25 mouse cellular contexts compared by ENCODE assay signal in the genomic region with DNA sequence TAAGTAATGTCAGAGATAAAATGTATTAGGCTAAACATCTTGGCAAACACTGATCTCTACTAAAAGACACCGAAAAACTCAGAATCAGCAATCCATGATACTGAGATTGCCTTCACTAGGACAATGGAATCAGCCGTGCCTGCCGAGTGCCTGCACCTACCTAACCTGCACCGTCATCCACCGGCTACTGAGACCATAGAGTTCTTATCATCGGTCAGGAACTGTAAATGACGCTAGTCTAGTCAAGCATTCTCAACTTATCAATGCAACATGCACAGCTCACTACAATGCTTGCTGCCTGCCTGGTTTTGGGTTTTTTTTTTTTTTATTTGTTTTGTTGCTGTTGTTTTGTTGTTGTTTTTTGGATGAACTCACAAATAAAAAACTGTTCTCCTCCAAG.
DNase-seq lines count a peak whose midpoint lies in the region; ATAC-seq and TF ChIP-seq lines count a peak whose summit lies in the region.
"Had no signal": no experiment of that assay in that cellular context is flagged by ENCODE, and none has a peak within 500 bp of the region (broad histone marks: within the 10 kb centered on the region; RNA-seq: fewer than 3 reads in every experiment).

No protein-coding gene starts in this region.

- H3K4me1 ChIP-seq in liver, embryonic 11.5 days (replicated peaks; ENCODE audit: control insufficient read depth, insufficient read depth, low read length) = peaks cover 16% of the 10 kb centered on the region
- H3K4me1 ChIP-seq in liver, postnatal 0 days (ENCODE audit: insufficient read depth) = peaks cover 8% of the 10 kb centered on the region
- peaks cover 26% of the 10 kb centered on the region for H3K4me1 ChIP-seq in liver, embryonic 13.5 days (replicated peaks)
- H3K4me1 ChIP-seq: embryonic facial prominence, embryonic 10.5 days; forebrain, embryonic 12.5 days; forebrain, embryonic 15.5 days; hindbrain, embryonic 15.5 days had no signal

- H3K27ac ChIP-seq in liver, embryonic 11.5 days (ENCODE audit: low read depth, low read length) = no peak overlapping the region
- no peak overlapping the region for H3K27ac ChIP-seq in liver, postnatal 0 days (ENCODE audit: low read depth)
- no peak overlapping the region for H3K27ac ChIP-seq in liver, embryonic 13.5 days
- H3K27ac ChIP-seq: embryonic facial prominence, embryonic 10.5 days; embryonic facial prominence, embryonic 13.5 days; forebrain, embryonic 12.5 days; forebrain, embryonic 15.5 days; heart, embryonic 15.5 days; hindbrain, embryonic 15.5 days had no signal

- 58% methylated on average over 7 of the region's 7 CpGs for WGBS in liver, embryonic 11.5 days
- WGBS in liver, postnatal 0 days (ENCODE audit: insufficient replicate concordance) = 48% methylated on average over 7 of the region's 7 CpGs
- 31% methylated on average over 7 of the region's 7 CpGs for WGBS in liver, embryonic 13.5 days (ENCODE audit: insufficient replicate concordance)

- no peak for TF ChIP-seq CTCF in liver, postnatal 0 days (IDR thresholded peaks at IDR 0.05; ENCODE audit: low read depth)

- H3K4me3 ChIP-seq in liver, embryonic 11.5 days (ENCODE audit: low read depth, low read length) = no peak overlapping the region
- no peak overlapping the region for H3K4me3 ChIP-seq in liver, postnatal 0 days (ENCODE audit: low read depth, low read length)
- no peak overlapping the region for H3K4me3 ChIP-seq in liver, embryonic 13.5 days (replicated peaks)
- H3K4me3 ChIP-seq: embryonic facial prominence, embryonic 10.5 days; embryonic facial prominence, embryonic 13.5 days; erythroblast, embryonic 14.5 days; forebrain, embryonic 12.5 days; forebrain, embryonic 15.5 days; heart, embryonic 12.5 days; heart, embryonic 15.5 days; hindbrain, embryonic 15.5 days had no signal

- no peaks in the 10 kb centered on the region for H3K27me3 ChIP-seq in liver, embryonic 11.5 days (replicated peaks; ENCODE audit: control insufficient read depth, insufficient read depth, low read length)
- no peaks in the 10 kb centered on the region for H3K27me3 ChIP-seq in liver, postnatal 0 days (ENCODE audit: insufficient read depth, low read length)
- no peaks in the 10 kb centered on the region for H3K27me3 ChIP-seq in liver, embryonic 13.5 days
- H3K27me3 ChIP-seq: CH12.LX; embryonic facial prominence, embryonic 13.5 days; forebrain, embryonic 12.5 days; forebrain, embryonic 15.5 days; heart, embryonic 12.5 days; heart, embryonic 15.5 days; hindbrain, embryonic 15.5 days had no signal

- no peak overlapping the region for H3K9ac ChIP-seq in liver, embryonic 11.5 days (ENCODE audit: low read depth, low read length)
- no peak overlapping the region for H3K9ac ChIP-seq in liver, postnatal 0 days (replicated peaks)
- H3K9ac ChIP-seq in liver, embryonic 13.5 days = no peak overlapping the region
- H3K9ac ChIP-seq: embryonic facial prominence, embryonic 13.5 days; forebrain, embryonic 12.5 days; forebrain, embryonic 15.5 days; heart, embryonic 12.5 days; heart, embryonic 15.5 days; hindbrain, embryonic 15.5 days had no signal

- DNase-seq in liver, embryonic 11.5 days (ENCODE audit: low spot score) = no peak
- no peak for DNase-seq in liver, postnatal 0 days
- no peak for DNase-seq in liver, embryonic 13.5 days
- no peak for DNase-seq in heart, adult 8-10 months (ENCODE audit: low spot score)
- no peak for DNase-seq in gastrocnemius, adult 8-10 months (ENCODE audit: low spot score in 2 of 2)
- DNase-seq: adrenal gland, adult 2 months; adrenal gland, postnatal 25 days; cerebellum, adult 11-12 months; cerebellum, adult 8-10 months; cerebellum, postnatal 10 days; cerebellum, postnatal 36 days; embryo, embryonic 11 days; gastrocnemius, postnatal 10 days; heart, postnatal 10 days; heart, postnatal 4 days had no signal

- H3K9me3 ChIP-seq in liver, embryonic 11.5 days (ENCODE audit: control insufficient read depth, low read length) = no peaks in the 10 kb centered on the region
- no peaks in the 10 kb centered on the region for H3K9me3 ChIP-seq in liver, postnatal 0 days (ENCODE audit: low read length)
- H3K9me3 ChIP-seq in liver, embryonic 13.5 days (replicated peaks) = no peaks in the 10 kb centered on the region
- H3K9me3 ChIP-seq: embryonic facial prominence, embryonic 10.5 days; embryonic facial prominence, embryonic 13.5 days; forebrain, embryonic 12.5 days; forebrain, embryonic 15.5 days; heart, embryonic 12.5 days; heart, embryonic 15.5 days; hindbrain, embryonic 15.5 days had no signal

- no peak for TF ChIP-seq EP300 in liver, postnatal 0 days (IDR thresholded peaks at IDR 0.05; ENCODE audit: low read depth)

- H3K4me2 ChIP-seq in liver, embryonic 11.5 days = no peak overlapping the region
- no peak overlapping the region for H3K4me2 ChIP-seq in liver, postnatal 0 days (ENCODE audit: low read depth, low read length)
- H3K4me2 ChIP-seq in liver, embryonic 13.5 days = no peak overlapping the region
- H3K4me2 ChIP-seq: embryonic facial prominence, embryonic 13.5 days; forebrain, embryonic 12.5 days; forebrain, embryonic 15.5 days; heart, embryonic 12.5 days; heart, embryonic 15.5 days; hindbrain, embryonic 15.5 days had no signal

- H3K36me3 ChIP-seq in liver, embryonic 11.5 days (ENCODE audit: control insufficient read depth, insufficient read depth, low read length) = peaks cover 8% of the 10 kb centered on the region
- H3K36me3 ChIP-seq in liver, postnatal 0 days (replicated peaks; ENCODE audit: insufficient read depth, low read length) = peaks cover 21% of the 10 kb centered on the region
- peaks cover 24% of the 10 kb centered on the region for H3K36me3 ChIP-seq in liver, embryonic 13.5 days
- H3K36me3 ChIP-seq: hindbrain, embryonic 15.5 days had no signal

- ATAC-seq in liver, embryonic 11.5 days (replicated peaks; ENCODE audit: low FRiP score) = peak; percentile 51; the same call in 1 of the 2 replicates
- no peak for ATAC-seq in liver, postnatal 0 days
- ATAC-seq in liver, embryonic 13.5 days (ENCODE audit: low read depth) = 0 out of 2 replicates have a peak, but pooled peaks have one; percentile 61
- ATAC-seq in megakaryocyte progenitor cell, adult 5-6 weeks (replicated peaks; ENCODE audit: poor library complexity) = peak; percentile 49; the same call in 1 of the 2 replicates
- ATAC-seq: forebrain, embryonic 15.5 days had no signal
